Mouse (Mus musculus) thymus, adult 2 months (tissue): Measurements from ENCODE around the gene Cnr2.

Source experiments
- CTCF ChIP-seq: fragments of 200-500 bp; IDR thresholded peaks from 2 replicates; pipeline ENCODE4 v1.5.1; 2012; ENCODE audit warnings: mild to moderate bottlenecking, control low read depth, low read length, moderate library complexity, borderline replicate concordance; ENCODE audit not compliant: control insufficient read depth, poor library complexity, insufficient read depth; ENCODE audit errors: extremely low read depth
- POLR2A ChIP-seq: fragments of 200-500 bp; IDR thresholded peaks from 2 replicates; pipeline ENCODE4 v1.6.1; 2012; ENCODE audit warnings: mild to moderate bottlenecking, low read length, control low read depth, moderate library complexity; ENCODE audit not compliant: control insufficient read depth, poor library complexity, insufficient read depth; ENCODE audit errors: extremely low read depth

GRCm38 (mm10) chr4:135926861-135927260, 31.7 kb downstream of the Cnr2 start:
- TF ChIP-seq CTCF (no peak), POLR2A (no peak)
